Mouse (Mus musculus): ENCODE results near the gene Mto1. TPM values are rescaled to one million over a fixed set of nuclear protein-coding genes. Genes with fewer than 3 reads are reported as not detected.

Mto1 gene
- polyA plus RNA-seq, 1 experiment from 2014 or later: 26.8 TPM

GRCm38 (mm10) chr9:78465725-78466124, 17.7 kb downstream of the Mto1 start:
- Histone ChIP-seq H3K4me1 (replicated peaks; ENCODE audit: control insufficient read depth, insufficient read depth, low read length) (no peaks in the 10 kb centered on the region), H3K27me3 (replicated peaks; ENCODE audit: control insufficient read depth, insufficient read depth, low read length) (no peaks in the 10 kb centered on the region), H3K4me2 (ENCODE audit: low read length) (no peak overlapping the region), H3K9ac (ENCODE audit: low read length) (no peak overlapping the region), H3K36me3 (ENCODE audit: control insufficient read depth, insufficient read depth, low read length) (peaks cover 77% of the 10 kb centered on the region), H3K27ac (ENCODE audit: low read depth) (no peak overlapping the region), H3K9me3 (ENCODE audit: control insufficient read depth, low read length) (no peaks in the 10 kb centered on the region), H3K4me3 (ENCODE audit: low read depth, low read length) (no peak overlapping the region)
- ATAC-seq (replicated peaks; ENCODE audit: low FRiP score, low TSS enrichment, low read depth) (no peak), DNase-seq (ENCODE audit: low spot score) (no peak)
- 91% methylated on average over 3 of the region's 3 CpGs for WGBS

GRCm38 (mm10) chr9:78473588-78473987, 25.6 kb downstream of the Mto1 start:
- Histone ChIP-seq H3K9me3 (ENCODE audit: control insufficient read depth, low read length) (no peaks in the 10 kb centered on the region), H3K9ac (ENCODE audit: low read length) (no peak overlapping the region), H3K4me3 (ENCODE audit: low read depth, low read length) (no peak overlapping the region), H3K4me2 (ENCODE audit: low read length) (no peak overlapping the region), H3K36me3 (ENCODE audit: control insufficient read depth, insufficient read depth, low read length) (peaks cover 60% of the 10 kb centered on the region), H3K4me1 (replicated peaks; ENCODE audit: control insufficient read depth, insufficient read depth, low read length) (no peaks in the 10 kb centered on the region), H3K27ac (ENCODE audit: low read depth) (no peak overlapping the region), H3K27me3 (replicated peaks; ENCODE audit: control insufficient read depth, insufficient read depth, low read length) (no peaks in the 10 kb centered on the region)
- no peak for DNase-seq (ENCODE audit: low spot score)
- WGBS: 88% methylated on average over 8 of the region's 8 CpGs
- no peak for ATAC-seq (replicated peaks; ENCODE audit: low FRiP score, low TSS enrichment, low read depth)

- no peak for DNase-seq (ENCODE audit: low spot score)
- Histone ChIP-seq H3K36me3 (ENCODE audit: control insufficient read depth, insufficient read depth, low read length) (peaks cover 61% of the 10 kb centered on the region), H3K27me3 (replicated peaks; ENCODE audit: control insufficient read depth, insufficient read depth, low read length) (no peaks in the 10 kb centered on the region), H3K4me1 (replicated peaks; ENCODE audit: control insufficient read depth, insufficient read depth, low read length) (no peaks in the 10 kb centered on the region), H3K27ac (ENCODE audit: low read depth) (no peak overlapping the region), H3K4me2 (ENCODE audit: low read length) (no peak overlapping the region), H3K4me3 (ENCODE audit: low read depth, low read length) (no peak overlapping the region), H3K9ac (ENCODE audit: low read length) (no peak overlapping the region), H3K9me3 (ENCODE audit: control insufficient read depth, low read length) (no peaks in the 10 kb centered on the region)
- ATAC-seq (replicated peaks; ENCODE audit: low FRiP score, low TSS enrichment, low read depth): no peak
- 72% methylated on average over 2 of the region's 2 CpGs for WGBS
Observed at GRCm38 (mm10) chr9:78474270-78474669, 26.3 kb downstream of the Mto1 start.

DNA sequence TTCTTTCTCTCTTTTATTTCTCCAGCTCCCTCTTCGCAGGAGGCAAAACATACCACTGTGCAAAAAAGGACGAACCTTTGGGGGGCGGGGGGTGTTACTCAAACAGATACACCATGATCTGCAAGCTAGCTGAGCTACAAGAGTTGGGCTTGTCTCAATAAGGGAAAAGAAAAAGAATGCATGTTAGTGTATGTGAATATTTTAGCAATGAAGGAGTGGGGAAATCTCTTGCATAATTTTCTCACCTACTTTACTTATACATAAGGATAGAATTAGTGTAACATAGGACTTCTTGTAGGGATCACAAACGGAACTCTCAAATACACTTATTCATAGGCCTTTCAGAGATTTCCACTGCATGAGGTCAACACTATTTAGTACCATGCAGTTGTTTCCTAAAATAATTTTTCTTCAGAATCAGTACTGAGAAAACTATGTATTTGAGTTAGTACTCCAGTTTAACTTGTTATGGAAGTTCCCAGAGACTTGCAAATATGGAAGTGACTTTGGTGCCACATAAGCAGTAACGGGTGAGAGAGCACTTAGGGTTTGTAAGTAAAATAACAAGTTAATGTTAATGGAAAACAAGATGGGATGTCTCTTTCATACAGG, 26.9 kb downstream of the Mto1 start:
- ATAC-seq (replicated peaks; ENCODE audit: low FRiP score, low TSS enrichment, low read depth): no peak
- Histone ChIP-seq H3K9me3 (ENCODE audit: control insufficient read depth, low read length) (no peaks in the 10 kb centered on the region), H3K36me3 (ENCODE audit: control insufficient read depth, insufficient read depth, low read length) (peaks cover 67% of the 10 kb centered on the region), H3K27ac (ENCODE audit: low read depth) (no peak overlapping the region), H3K4me1 (replicated peaks; ENCODE audit: control insufficient read depth, insufficient read depth, low read length) (no peaks in the 10 kb centered on the region), H3K4me3 (ENCODE audit: low read depth, low read length) (no peak overlapping the region), H3K27me3 (replicated peaks; ENCODE audit: control insufficient read depth, insufficient read depth, low read length) (no peaks in the 10 kb centered on the region), H3K4me2 (ENCODE audit: low read length) (no peak overlapping the region), H3K9ac (ENCODE audit: low read length) (no peak overlapping the region)
- 78% methylated on average over 5 of the region's 5 CpGs for WGBS
- no peak for DNase-seq (ENCODE audit: low spot score)

- H3K36me3 ChIP-seq (ENCODE audit: control insufficient read depth, insufficient read depth, low read length): peaks cover 67% of the 10 kb centered on the region
- no peak for ATAC-seq (replicated peaks; ENCODE audit: low FRiP score, low TSS enrichment, low read depth)
Observed at GRCm38 (mm10) chr9:78475383-78475780, 27.4 kb downstream of the Mto1 start.

GRCm38 (mm10) chr9:78475873-78476272, 27.9 kb downstream of the Mto1 start:
- Histone ChIP-seq H3K4me2 (ENCODE audit: low read length) (no peak overlapping the region), H3K9me3 (ENCODE audit: control insufficient read depth, low read length) (no peaks in the 10 kb centered on the region), H3K27me3 (replicated peaks; ENCODE audit: control insufficient read depth, insufficient read depth, low read length) (no peaks in the 10 kb centered on the region), H3K4me1 (replicated peaks; ENCODE audit: control insufficient read depth, insufficient read depth, low read length) (no peaks in the 10 kb centered on the region), H3K27ac (ENCODE audit: low read depth) (no peak overlapping the region), H3K4me3 (ENCODE audit: low read depth, low read length) (no peak overlapping the region), H3K9ac (ENCODE audit: low read length) (no peak overlapping the region), H3K36me3 (ENCODE audit: control insufficient read depth, insufficient read depth, low read length) (peaks cover 64% of the 10 kb centered on the region)
- DNase-seq (ENCODE audit: low spot score) (peak; percentile 68), ATAC-seq (replicated peaks; ENCODE audit: low FRiP score, low TSS enrichment, low read depth) (0 out of 2 replicates have a peak, but pooled peaks have one; percentile 13)
- 85% methylated on average over 4 of the region's 4 CpGs for WGBS

More at GRCm38 (mm10) chr9:78475383-78475780, 27.4 kb downstream of the Mto1 start:
- no peak overlapping the region for H3K9ac ChIP-seq (ENCODE audit: low read length)
- no peak overlapping the region for H3K27ac ChIP-seq (ENCODE audit: low read depth)
- no peaks in the 10 kb centered on the region for H3K4me1 ChIP-seq (replicated peaks; ENCODE audit: control insufficient read depth, insufficient read depth, low read length)
- 96% methylated on average over 2 of the region's 2 CpGs for WGBS
- H3K9me3 ChIP-seq (ENCODE audit: control insufficient read depth, low read length): no peaks in the 10 kb centered on the region
- no peak overlapping the region for H3K4me2 ChIP-seq (ENCODE audit: low read length)
- no peak for DNase-seq (ENCODE audit: low spot score)
- no peaks in the 10 kb centered on the region for H3K27me3 ChIP-seq (replicated peaks; ENCODE audit: control insufficient read depth, insufficient read depth, low read length)
- H3K4me3 ChIP-seq (ENCODE audit: low read depth, low read length): no peak overlapping the region

DNA sequence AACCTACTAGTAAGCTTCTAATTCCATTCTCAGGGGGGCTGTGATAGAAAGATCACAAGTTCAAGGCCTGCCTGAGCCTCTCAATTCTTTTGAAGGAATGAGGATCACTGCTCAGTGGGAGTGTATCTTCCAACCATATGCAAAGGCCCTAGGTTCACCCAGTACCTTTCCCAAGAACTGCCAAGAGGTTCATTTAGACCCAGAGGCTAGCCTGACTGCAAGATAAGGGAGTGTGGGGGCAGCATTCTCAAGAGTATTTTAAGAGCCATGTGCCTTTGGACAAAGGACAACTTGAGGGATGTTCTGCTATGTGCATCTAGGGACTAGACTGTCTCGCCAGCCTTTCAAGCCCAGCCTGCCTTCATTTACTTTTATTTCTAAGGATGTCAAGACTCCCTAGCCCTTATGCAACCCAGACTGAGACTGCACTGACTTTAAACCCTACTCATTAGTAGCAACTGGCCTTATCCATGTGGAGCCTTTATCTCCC, 28.6 kb downstream of the Mto1 start:
- H3K27ac ChIP-seq (ENCODE audit: low read depth): no peak overlapping the region

GRCm38 (mm10) chr9:78477021-78477551, 29.1 kb downstream of the Mto1 start:
- H3K4me1 ChIP-seq (replicated peaks; ENCODE audit: control insufficient read depth, insufficient read depth, low read length): no peaks in the 10 kb centered on the region
- H3K4me2 ChIP-seq (ENCODE audit: low read length): no peak overlapping the region
- DNase-seq (ENCODE audit: low spot score) (no peak), ATAC-seq (replicated peaks; ENCODE audit: low FRiP score, low TSS enrichment, low read depth) (peak; percentile 0)
- no peaks in the 10 kb centered on the region for H3K9me3 ChIP-seq (ENCODE audit: control insufficient read depth, low read length)
- H3K27ac ChIP-seq (ENCODE audit: low read depth): no peak overlapping the region
- 6% methylated on average over 5 of the region's 5 CpGs for WGBS
- H3K9ac ChIP-seq (ENCODE audit: low read length): no peak overlapping the region; the same call in 1 of the 2 replicates
- no peak overlapping the region for H3K4me3 ChIP-seq (ENCODE audit: low read depth, low read length)
- H3K27me3 ChIP-seq (replicated peaks; ENCODE audit: control insufficient read depth, insufficient read depth, low read length): no peaks in the 10 kb centered on the region
- peaks cover 62% of the 10 kb centered on the region for H3K36me3 ChIP-seq (ENCODE audit: control insufficient read depth, insufficient read depth, low read length)

More for the DNA sequence above, 28.6 kb downstream of the Mto1 start:
- peak; percentile 41 for ATAC-seq (replicated peaks; ENCODE audit: low FRiP score, low TSS enrichment, low read depth)
- H3K4me3 ChIP-seq (ENCODE audit: low read depth, low read length): no peak overlapping the region
- peak; percentile 70 for DNase-seq (ENCODE audit: low spot score)
- H3K9ac ChIP-seq (ENCODE audit: low read length): no peak overlapping the region
- WGBS: 0% methylated on average over 1 of the region's 1 CpGs
- no peaks in the 10 kb centered on the region for H3K4me1 ChIP-seq (replicated peaks; ENCODE audit: control insufficient read depth, insufficient read depth, low read length)
- H3K9me3 ChIP-seq (ENCODE audit: control insufficient read depth, low read length): no peaks in the 10 kb centered on the region
- H3K27me3 ChIP-seq (replicated peaks; ENCODE audit: control insufficient read depth, insufficient read depth, low read length): no peaks in the 10 kb centered on the region
- no peak overlapping the region for H3K4me2 ChIP-seq (ENCODE audit: low read length)
- peaks cover 63% of the 10 kb centered on the region for H3K36me3 ChIP-seq (ENCODE audit: control insufficient read depth, insufficient read depth, low read length)
